Mouse (Mus musculus) adrenal gland, postnatal 14 days (tissue): Measurements from ENCODE around the gene Clec9a. TPM values are rescaled to one million over a fixed set of nuclear protein-coding genes. Genes with fewer than 3 reads are reported as not detected.

Experiments
- DNase-seq: peaks from one replicate; pipeline ENCODE4 v3.0.0; 2021; ENCODE audit warnings: mixed read lengths
- long read RNA-seq, 2 experiments: library from polyadenylated mRNA; stranded (forward); transcript quantifications; one replicate each; pipeline ENCODE4 v2.0.0; 2021
- total RNA-seq: library from RNA; stranded (reverse); gene quantifications from 2 replicates; pipeline ENCODE4 v1.2.3, GENCODE M21; 2021

Clec9a gene
- 0.82 and 1.4 TPM in 2 replicates for total RNA-seq
- long read RNA-seq, experiment 1, result 0 reads
- long read RNA-seq, experiment 2, result 0 reads

GRCm38 (mm10) chr6:129408562-129408961 is at the start of gene Clec9a:
Gene Clec9a (plus strand): TSS chr6:129408862.
- no peak for DNase-seq

- no peak for DNase-seq
Observed at GRCm38 (mm10) chr6:129359515-129359914, 49.1 kb upstream of the Clec9a start.

- DNase-seq, result no peak
Observed at GRCm38 (mm10) chr6:129363942-129364341, 44.7 kb upstream of the Clec9a start.

- peak; percentile 67 for DNase-seq
Observed at GRCm38 (mm10) chr6:129365959-129366359, 42.7 kb upstream of the Clec9a start.

- DNase-seq, result no peak
Observed at GRCm38 (mm10) chr6:129369374-129370132, 39.1 kb upstream of the Clec9a start.

- DNase-seq, result no peak
Observed at GRCm38 (mm10) chr6:129374937-129375471, 33.7 kb upstream of the Clec9a start.

GRCm38 (mm10) chr6:129380454-129380853 is 28.2 kb upstream of the Clec9a start:
- DNase-seq, result no peak

- no peak for DNase-seq
Observed at GRCm38 (mm10) chr6:129381736-129382135, 26.9 kb upstream of the Clec9a start.

GRCm38 (mm10) chr6:129383466-129383865 is 25.2 kb upstream of the Clec9a start:
- no peak for DNase-seq

- DNase-seq, result no peak
Observed at GRCm38 (mm10) chr6:129385000-129385399, 23.7 kb upstream of the Clec9a start.

GRCm38 (mm10) chr6:129385774-129386173 is 22.9 kb upstream of the Clec9a start, which contains the start of gene Clec12b:
Gene Clec12b (minus strand): TSS chr6:129385874.
- DNase-seq, result no peak

- no peak for DNase-seq
Observed at GRCm38 (mm10) chr6:129393087-129393720, 15.5 kb upstream of the Clec9a start.

GRCm38 (mm10) chr6:129393732-129394131 is 14.9 kb upstream of the Clec9a start:
- no peak for DNase-seq

GRCm38 (mm10) chr6:129396997-129397396 is 11.7 kb upstream of the Clec9a start, which contains the start of gene Clec1b:
Gene Clec1b (plus strand): TSS chr6:129397297.
- DNase-seq, result no peak

- peak; percentile 33 for DNase-seq
Observed at GRCm38 (mm10) chr6:129399945-129400344, 8.7 kb upstream of the Clec9a start.

- DNase-seq, result no peak
Observed at GRCm38 (mm10) chr6:129402404-129402803, 6.3 kb upstream of the Clec9a start.

- no peak for DNase-seq
Observed at GRCm38 (mm10) chr6:129403391-129403790, 5.3 kb upstream of the Clec9a start.

GRCm38 (mm10) chr6:129405999-129406398 is 2.7 kb upstream of the Clec9a start:
- DNase-seq, result no peak

- DNase-seq, result no peak
Observed at GRCm38 (mm10) chr6:129407324-129407723, 1.3 kb upstream of the Clec9a start.

GRCm38 (mm10) chr6:129414177-129414576 is 5.5 kb downstream of the Clec9a start:
- no peak for DNase-seq

GRCm38 (mm10) chr6:129422311-129422710 is 13.6 kb downstream of the Clec9a start:
- no peak for DNase-seq

GRCm38 (mm10) chr6:129423040-129423733 is 14.5 kb downstream of the Clec9a start:
- peak; percentile 21 for DNase-seq

GRCm38 (mm10) chr6:129423734-129424072 is 15.0 kb downstream of the Clec9a start:
- DNase-seq, result peak; percentile 88
